Comparison of ENCODE assay signal across 9 mouse cellular contexts in the genomic region with DNA sequence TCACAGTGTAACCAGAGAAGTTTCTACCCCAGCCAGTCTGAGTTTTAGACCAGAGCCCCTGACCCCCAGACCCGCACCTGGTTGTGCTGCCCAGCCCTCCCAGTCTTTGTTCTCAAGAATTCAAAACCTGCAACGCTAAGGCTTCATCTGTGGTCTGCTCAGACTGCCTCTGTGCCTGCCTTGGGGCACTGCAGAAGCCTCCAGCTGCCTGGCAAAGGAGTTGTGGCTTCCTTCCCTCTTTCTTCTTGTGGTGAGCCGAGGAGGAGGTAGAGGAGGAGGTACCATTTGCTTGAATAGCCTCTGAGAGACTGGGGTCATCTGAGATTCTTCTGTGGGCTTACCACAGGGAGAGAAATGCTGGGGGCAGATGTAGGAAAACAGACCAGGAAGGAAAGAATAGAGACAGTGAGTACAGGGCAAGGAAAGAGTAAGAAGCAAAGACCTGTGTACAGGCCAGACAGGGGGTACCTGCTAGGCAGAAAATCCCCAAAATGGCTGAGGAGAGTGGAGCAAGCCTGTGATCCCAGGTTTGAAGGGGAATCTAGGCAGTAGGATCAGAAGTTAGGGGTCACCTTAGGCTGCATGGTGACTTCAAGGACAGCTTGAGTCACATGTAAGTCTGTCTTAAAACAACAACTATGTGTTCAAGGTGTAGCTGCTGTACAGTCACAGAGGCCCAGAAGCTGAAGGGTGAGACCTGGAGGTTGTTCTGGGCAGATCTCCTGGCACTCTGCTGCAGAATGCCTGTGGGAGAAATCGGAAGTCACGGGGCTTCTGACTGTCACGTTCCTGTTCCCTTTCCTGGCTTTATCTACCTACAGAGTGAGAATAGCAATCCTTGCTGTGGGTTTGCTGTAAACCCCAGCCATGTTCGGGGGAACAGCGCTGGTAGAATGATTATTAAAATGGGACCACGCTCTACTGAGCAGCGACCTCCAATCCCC.
DNase-seq lines count a peak whose midpoint lies in the region; ATAC-seq and TF ChIP-seq lines count a peak whose summit lies in the region.
"Had no signal": no experiment of that assay in that cellular context is flagged by ENCODE, and none has a peak within 500 bp of the region (broad histone marks: within the 10 kb centered on the region; RNA-seq: fewer than 3 reads in every experiment).

No protein-coding gene starts in this region.

- H3K27me3 ChIP-seq in kidney, embryonic 15.5 days = no peaks in the 10 kb centered on the region
- H3K27me3 ChIP-seq in forebrain, embryonic 14.5 days (replicated peaks; ENCODE audit: control insufficient read depth, insufficient read depth, low read length) = no peaks in the 10 kb centered on the region
- H3K27me3 ChIP-seq in hindbrain, embryonic 14.5 days (ENCODE audit: control insufficient read depth, insufficient read depth, low read length) = no peaks in the 10 kb centered on the region
- H3K27me3 ChIP-seq: lung, embryonic 15.5 days had no signal

- no peak for TF ChIP-seq CTCF in lung, adult 2 months (IDR thresholded peaks at IDR 0.05; ENCODE audit: insufficient read depth, low read length)

- no peak overlapping the region for H3K9ac ChIP-seq in kidney, embryonic 15.5 days
- 0 out of 2 replicates have a peak overlapping the region, but pooled peaks have one; percentile 32 for H3K9ac ChIP-seq in forebrain, embryonic 14.5 days (ENCODE audit: low read length)
- no peak overlapping the region for H3K9ac ChIP-seq in hindbrain, embryonic 14.5 days
- H3K9ac ChIP-seq: lung, embryonic 15.5 days had no signal

- no peak for ATAC-seq in kidney, embryonic 15.5 days (replicated peaks; ENCODE audit: low FRiP score)
- ATAC-seq in forebrain, embryonic 14.5 days = no peak
- ATAC-seq in hindbrain, embryonic 14.5 days (ENCODE audit: low FRiP score) = no peak

- no peak for DNase-seq in kidney, adult 11 months
- DNase-seq in forebrain, embryonic 14.5 days (ENCODE audit: low spot score) = no peak
- DNase-seq in hindbrain, embryonic 14.5 days (ENCODE audit: low spot score) = no peak
- DNase-seq in thymus, postnatal 0 days (ENCODE audit: low spot score) = peak; percentile 57
- no peak for DNase-seq in layer of hippocampus, postnatal 14 days (ENCODE audit: low spot score in 2 of 2)
- DNase-seq in lung, adult 2 months = no peak
- DNase-seq in right cerebral cortex, adult 18-20 months = no peak

- H3K4me3 ChIP-seq in kidney, embryonic 15.5 days (replicated peaks) = no peak overlapping the region
- H3K4me3 ChIP-seq in forebrain, embryonic 14.5 days (ENCODE audit: low read depth, low read length) = no peak overlapping the region
- no peak overlapping the region for H3K4me3 ChIP-seq in hindbrain, embryonic 14.5 days (replicated peaks; ENCODE audit: low read length)
- no peak overlapping the region for H3K4me3 ChIP-seq in lung, adult 2 months (replicated peaks; ENCODE audit: extremely low read depth, low read depth, low read length)
- H3K4me3 ChIP-seq: lung, embryonic 15.5 days had no signal

- no peaks in the 10 kb centered on the region for H3K9me3 ChIP-seq in kidney, embryonic 15.5 days (replicated peaks)
- H3K9me3 ChIP-seq in forebrain, embryonic 14.5 days (replicated peaks; ENCODE audit: control insufficient read depth, low read length) = no peaks in the 10 kb centered on the region
- no peaks in the 10 kb centered on the region for H3K9me3 ChIP-seq in hindbrain, embryonic 14.5 days (ENCODE audit: control insufficient read depth, low read length)
- H3K9me3 ChIP-seq: lung, embryonic 15.5 days had no signal

- no peaks in the 10 kb centered on the region for H3K36me3 ChIP-seq in kidney, embryonic 15.5 days
- H3K36me3 ChIP-seq in forebrain, embryonic 14.5 days (ENCODE audit: control insufficient read depth, insufficient read depth, low read length) = 0 out of 2 replicates have a peak, but pooled peaks cover 8% of the 10 kb centered on the region
- H3K36me3 ChIP-seq in hindbrain, embryonic 14.5 days (replicated peaks; ENCODE audit: control insufficient read depth, insufficient read depth) = no peaks in the 10 kb centered on the region
- H3K36me3 ChIP-seq: lung, embryonic 15.5 days had no signal

- peaks cover 59% of the 10 kb centered on the region for H3K4me1 ChIP-seq in kidney, embryonic 15.5 days
- H3K4me1 ChIP-seq in forebrain, embryonic 14.5 days (ENCODE audit: control insufficient read depth, insufficient read depth, low read length) = peaks cover 55% of the 10 kb centered on the region
- H3K4me1 ChIP-seq in hindbrain, embryonic 14.5 days (replicated peaks; ENCODE audit: control insufficient read depth, insufficient read depth, low read length) = peaks cover 38% of the 10 kb centered on the region
- peaks cover 17% of the 10 kb centered on the region for H3K4me1 ChIP-seq in lung, adult 2 months (ENCODE audit: control insufficient read depth, insufficient read depth, low read length)

- H3K27ac ChIP-seq in kidney, embryonic 15.5 days = peak overlapping the region; percentile 22; the same call in 1 of the 2 replicates
- H3K27ac ChIP-seq in forebrain, embryonic 14.5 days (ENCODE audit: low read depth, low read length) = peak overlapping the region; percentile 66
- peak overlapping the region; percentile 36 for H3K27ac ChIP-seq in hindbrain, embryonic 14.5 days
- H3K27ac ChIP-seq: lung, embryonic 15.5 days had no signal

- 55% methylated on average over 10 of the region's 10 CpGs for WGBS in kidney, embryonic 15.5 days
- WGBS in forebrain, embryonic 14.5 days = 36% methylated on average over 10 of the region's 10 CpGs
- 43% methylated on average over 10 of the region's 10 CpGs for WGBS in hindbrain, embryonic 14.5 days
- WGBS in lung, adult 2 months = 63% methylated on average over 10 of the region's 10 CpGs

- H3K4me2 ChIP-seq in kidney, embryonic 15.5 days = no peak overlapping the region
- no peak overlapping the region for H3K4me2 ChIP-seq in forebrain, embryonic 14.5 days (ENCODE audit: low read length)
- H3K4me2 ChIP-seq in hindbrain, embryonic 14.5 days (replicated peaks) = no peak overlapping the region
- H3K4me2 ChIP-seq: lung, embryonic 15.5 days had no signal

- TF ChIP-seq POLR2A in lung, adult 2 months (IDR thresholded peaks at IDR 0.05; ENCODE audit: borderline replicate concordance, extremely low read depth, low read depth, low read length) = no peak
